Mouse (Mus musculus): ENCODE data around the gene Dab1.

Dab1 gene

DNA sequence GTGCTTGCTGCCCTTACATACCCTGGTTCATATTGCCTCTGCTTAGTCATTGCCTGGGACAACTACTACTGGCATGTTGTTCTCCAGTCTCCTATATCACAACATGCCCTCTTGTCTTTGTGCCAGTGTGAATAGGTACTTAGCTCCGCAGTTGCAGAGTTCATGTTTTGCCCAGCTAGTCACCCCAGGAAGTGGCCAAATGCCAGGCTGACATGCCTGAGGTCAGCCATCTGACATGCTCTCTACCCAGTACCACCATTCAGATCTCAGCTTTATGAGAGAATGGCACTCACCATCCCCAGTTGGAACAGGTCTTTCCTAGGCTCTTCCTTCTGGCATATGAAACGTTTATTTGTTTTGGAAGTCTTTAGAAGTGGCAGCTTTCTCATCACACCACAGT, 355.4 kb downstream of the Dab1 start:
- no peak for DNase-seq (ENCODE audit: low spot score in 2 of 2)

DNA sequence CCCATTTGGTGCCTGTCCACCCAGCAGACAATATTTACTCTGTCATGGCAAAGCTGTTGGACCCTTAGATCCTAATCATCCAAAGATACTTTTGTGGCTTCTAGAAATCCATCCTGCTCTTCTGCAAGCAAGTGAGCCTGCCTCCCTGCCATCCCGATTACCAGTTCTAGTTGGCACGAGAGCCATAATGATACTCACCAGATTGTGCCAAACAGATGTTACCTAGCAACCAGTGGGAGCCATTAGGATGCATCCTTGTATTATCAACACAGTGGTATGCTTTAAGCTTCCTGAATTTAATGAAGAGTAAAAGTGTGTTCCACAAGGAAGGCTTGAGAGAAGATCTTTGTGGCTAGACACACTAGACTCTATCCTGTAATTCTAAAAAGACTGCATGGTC, 355.8 kb downstream of the Dab1 start:
- no peak for DNase-seq (ENCODE audit: low spot score in 2 of 2)

DNA sequence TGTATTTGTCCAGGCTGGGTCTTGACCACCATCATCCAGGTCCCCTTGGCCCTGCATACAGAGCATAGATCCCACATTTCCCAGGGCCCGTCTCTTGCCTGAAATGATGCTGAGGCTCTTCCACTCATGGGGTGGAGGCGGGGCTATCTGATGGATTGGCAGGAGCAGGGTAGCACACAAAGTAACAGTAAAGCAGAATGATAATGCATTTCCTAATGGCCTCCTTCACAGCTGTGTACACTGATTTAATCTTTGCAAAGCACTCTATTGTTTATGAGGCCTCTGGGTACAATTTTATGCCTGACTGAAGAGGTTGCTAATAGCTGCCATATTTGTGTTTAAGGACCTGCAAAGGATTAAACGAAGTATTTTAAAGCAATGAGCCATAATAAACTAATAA, 374.7 kb downstream of the Dab1 start:
- DNase-seq (ENCODE audit: low spot score in 2 of 2) = no peak

DNA sequence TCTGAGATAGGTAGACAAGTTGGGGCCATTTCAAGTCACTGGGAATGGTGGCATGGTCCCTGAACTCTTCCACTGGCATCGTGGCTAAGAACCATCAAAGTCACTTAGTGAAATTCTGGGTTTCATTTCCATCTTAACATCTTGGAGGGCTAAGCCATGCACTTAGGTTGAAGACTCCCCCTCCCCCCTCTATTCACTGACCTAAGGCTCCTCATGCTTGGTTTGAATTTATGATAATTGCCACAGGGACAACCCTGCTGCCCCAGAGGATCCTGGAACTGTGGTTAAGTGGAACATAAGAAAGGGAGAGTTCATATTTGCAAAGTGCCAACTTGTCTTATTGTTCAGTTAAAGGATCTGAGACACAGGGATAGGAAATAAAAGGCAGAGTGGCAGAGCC, 375.2 kb downstream of the Dab1 start:
- no peak for DNase-seq (ENCODE audit: low spot score in 2 of 2)

DNA sequence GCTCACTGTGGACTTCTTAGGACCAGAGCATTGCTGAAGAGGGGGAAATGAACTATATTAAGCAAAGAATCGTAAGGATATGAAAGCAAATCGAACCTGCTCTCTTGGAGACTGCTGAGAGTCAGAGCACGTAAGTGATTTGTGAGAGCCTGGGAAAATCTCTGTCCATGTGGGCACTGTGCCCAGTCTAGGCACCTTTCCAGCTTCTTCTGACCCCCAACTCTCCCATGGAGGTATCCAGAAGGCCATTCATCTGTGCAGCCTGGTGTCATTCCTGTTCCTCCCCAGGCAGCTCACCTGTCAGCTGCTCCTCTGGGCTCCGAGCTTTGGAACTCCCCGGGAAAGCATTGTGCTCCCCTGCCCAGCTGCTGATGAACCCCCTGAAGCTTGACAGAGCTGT, 389.2 kb downstream of the Dab1 start:
- DNase-seq (ENCODE audit: low spot score in 2 of 2) = no peak

DNA sequence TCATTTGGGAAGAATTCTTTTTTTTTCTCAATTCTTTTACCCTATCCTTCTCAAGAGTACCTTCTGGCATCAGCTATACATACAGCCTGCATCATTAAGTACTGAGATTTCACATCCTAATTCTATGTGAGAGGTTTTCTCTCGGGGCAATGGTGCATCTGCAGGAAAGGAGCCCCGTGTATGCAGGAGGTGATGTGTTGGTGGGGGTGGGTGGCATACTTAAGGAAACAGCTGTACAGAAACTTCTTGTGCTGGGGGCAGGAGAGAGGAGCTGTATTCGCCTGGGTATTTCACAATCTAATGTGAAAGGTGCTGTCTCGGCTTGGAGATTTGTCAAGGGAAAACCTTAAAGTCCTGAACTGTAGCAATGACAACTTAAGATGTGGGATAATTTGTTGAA, 392.5 kb downstream of the Dab1 start:
- no peak for DNase-seq (ENCODE audit: low spot score in 2 of 2)

DNA sequence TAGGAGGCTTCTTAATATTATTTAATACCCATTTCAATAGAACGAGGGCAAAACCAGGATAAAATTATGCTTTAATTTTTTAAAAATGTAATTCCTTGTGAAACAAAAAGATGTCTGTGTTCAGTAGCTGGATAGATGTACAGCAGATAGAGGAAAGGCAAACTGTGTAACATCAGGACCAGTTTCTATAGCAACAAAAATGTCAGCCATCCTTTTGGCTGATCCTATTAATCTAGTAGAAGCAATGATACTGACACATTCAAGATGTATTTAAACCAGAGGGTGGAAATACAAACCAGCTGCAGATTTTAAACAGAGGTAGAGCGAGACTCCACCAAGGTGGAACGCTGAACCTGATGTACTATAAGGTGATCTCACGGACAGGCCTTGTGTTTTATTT, 393.0 kb downstream of the Dab1 start:
- DNase-seq (ENCODE audit: low spot score in 2 of 2) = no peak

DNA sequence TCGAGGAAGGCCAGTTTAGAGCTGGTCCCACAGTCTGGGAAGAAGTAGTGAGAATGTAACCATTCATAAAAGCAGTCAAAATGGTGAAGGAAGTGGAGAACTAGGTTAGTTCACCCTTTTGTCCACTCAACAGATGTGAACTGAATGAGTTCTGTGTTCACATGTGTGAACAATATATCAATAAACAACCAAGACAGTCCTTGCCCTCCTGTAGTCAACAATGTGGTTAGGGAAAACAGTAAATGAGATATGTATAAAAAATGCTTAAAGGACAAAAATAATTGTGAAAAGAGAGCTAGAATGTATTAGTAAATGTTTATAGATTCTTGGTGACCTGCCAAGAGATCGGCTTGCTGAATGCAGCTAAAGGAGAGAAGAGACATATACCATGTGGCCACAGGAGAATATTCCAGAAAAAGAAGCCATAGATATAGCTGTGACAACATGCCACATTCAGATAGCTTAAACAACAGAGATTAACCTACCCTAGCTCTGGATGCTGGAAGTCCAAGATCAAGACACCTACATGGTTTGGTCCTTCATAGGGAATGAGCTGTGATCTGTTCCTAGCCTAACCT, 406.0 kb downstream of the Dab1 start:
- DNase-seq (ENCODE audit: low spot score in 2 of 2) = no peak

DNA sequence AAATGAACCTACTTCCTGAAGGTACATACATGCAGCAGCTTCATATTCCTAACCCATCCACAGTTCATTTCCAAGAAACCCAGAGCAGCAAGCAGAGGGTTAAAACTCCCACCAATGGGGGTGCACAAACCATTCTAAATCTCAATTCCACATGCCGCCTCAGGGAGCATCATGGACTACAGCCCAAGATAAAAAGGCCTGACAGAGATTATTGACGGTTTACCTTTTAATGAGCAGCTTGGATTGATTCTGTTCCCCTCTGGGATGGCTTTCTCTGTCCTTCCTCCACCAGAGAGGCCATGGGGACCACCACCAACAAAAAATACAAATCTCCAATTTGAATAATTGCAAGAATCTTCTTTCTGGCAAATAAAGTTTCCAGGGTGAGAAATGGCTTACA, 407.7 kb downstream of the Dab1 start:
- no peak for DNase-seq (ENCODE audit: low spot score in 2 of 2)

- no peak for DNase-seq (ENCODE audit: low spot score in 2 of 2)
Measured at GRCm38 (mm10) chr4:104027239-104027638, 408.1 kb downstream of the Dab1 start.

DNA sequence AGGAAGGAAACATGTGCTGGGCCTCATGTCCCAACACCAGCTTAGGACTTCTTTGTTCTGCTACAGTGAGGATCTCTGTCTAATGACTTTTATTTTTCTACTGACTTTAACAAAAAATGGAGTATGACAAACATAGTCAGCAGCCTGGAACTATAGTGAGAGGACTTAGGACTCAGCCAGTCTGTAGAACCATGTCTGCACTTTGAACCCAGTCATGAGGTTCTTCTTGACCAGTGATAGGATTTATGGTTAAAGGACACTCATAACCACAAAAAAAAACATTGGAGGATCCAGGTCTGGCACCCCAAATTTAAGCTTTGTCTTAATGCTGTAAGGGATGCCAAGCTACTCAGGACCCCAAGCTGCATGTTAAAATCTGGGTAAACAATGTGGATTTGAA, 416.9 kb downstream of the Dab1 start:
- DNase-seq (ENCODE audit: low spot score in 2 of 2) = no peak

DNA sequence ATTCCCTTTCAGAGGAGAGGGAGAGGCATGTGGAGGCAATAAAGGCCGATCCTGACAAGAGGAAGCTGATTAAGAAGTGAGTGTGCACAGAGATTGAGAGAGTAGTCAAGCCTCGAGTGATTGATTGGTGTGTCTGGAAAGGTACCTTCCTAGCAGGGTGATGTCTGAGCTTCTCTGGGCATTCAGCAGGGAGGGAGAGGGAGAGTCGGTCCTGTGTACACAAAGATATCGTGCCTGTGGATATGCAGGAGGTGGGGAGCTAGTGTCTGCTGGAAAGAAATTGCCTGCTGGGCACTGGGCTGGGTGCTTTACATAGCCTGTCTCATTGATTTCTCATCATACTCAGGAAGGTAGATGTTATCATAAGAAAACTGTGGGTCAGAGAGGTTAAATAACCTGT, 420.4 kb downstream of the Dab1 start:
- DNase-seq (ENCODE audit: low spot score in 2 of 2) = no peak

- no peak for DNase-seq (ENCODE audit: low spot score in 2 of 2)
Measured at GRCm38 (mm10) chr4:104043441-104043840, 424.3 kb downstream of the Dab1 start.

- no peak for DNase-seq (ENCODE audit: low spot score in 2 of 2)
Measured at GRCm38 (mm10) chr4:104044634-104045033, 425.5 kb downstream of the Dab1 start.

- DNase-seq (ENCODE audit: low spot score in 2 of 2) = no peak
Measured at GRCm38 (mm10) chr4:104047966-104048804, 429.0 kb downstream of the Dab1 start.

DNA sequence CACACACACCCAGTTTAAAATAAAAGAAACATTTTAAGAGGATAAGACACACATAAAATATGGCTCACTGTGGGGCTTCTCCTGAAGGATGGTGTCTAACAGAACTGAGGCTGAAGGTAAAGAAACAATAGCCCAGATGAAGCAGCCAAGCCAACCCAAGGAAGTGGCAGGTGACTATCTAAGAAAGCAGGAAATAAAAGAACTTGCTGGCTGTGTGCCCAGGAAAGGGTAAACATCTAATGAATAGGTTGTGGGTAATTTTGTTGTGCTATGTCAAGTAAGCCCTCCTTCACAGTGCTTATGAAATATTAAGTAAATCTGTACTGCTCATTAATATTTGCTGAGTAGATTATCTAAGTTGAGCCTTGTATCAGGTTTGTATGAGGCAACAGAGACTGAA, 438.0 kb downstream of the Dab1 start:
- DNase-seq (ENCODE audit: low spot score in 2 of 2) = no peak

GRCm38 (mm10) chr4:104059569-104059968, 440.4 kb downstream of the Dab1 start:
- no peak for DNase-seq (ENCODE audit: low spot score in 2 of 2)

DNA sequence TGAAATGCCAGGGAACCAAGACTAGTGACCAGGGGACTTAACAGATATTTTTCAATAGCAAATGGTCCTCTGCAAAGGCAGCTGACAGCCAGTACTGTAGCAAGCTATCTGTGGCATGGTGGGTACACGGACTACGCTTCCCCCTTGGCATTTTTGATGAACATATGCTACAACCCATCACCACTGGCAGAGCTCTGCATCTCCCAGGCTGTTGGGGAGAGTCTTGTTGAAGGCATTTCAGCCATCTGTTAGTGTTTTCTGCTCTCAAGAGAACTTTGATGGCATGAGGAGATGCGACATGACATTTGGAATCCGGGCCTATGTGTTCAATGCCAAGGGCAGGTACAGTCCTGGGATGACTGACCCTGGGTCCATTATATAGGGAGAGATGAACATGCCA, 443.2 kb downstream of the Dab1 start:
- DNase-seq (ENCODE audit: low spot score in 2 of 2) = no peak

GRCm38 (mm10) chr4:104066901-104067300, 447.7 kb downstream of the Dab1 start:
- DNase-seq (ENCODE audit: low spot score in 2 of 2) = no peak

- no peak for DNase-seq (ENCODE audit: low spot score in 2 of 2)
Measured at GRCm38 (mm10) chr4:104067748-104068147, 448.6 kb downstream of the Dab1 start.

GRCm38 (mm10) chr4:104071296-104071695, 452.1 kb downstream of the Dab1 start:
- DNase-seq (ENCODE audit: low spot score in 2 of 2) = no peak

DNA sequence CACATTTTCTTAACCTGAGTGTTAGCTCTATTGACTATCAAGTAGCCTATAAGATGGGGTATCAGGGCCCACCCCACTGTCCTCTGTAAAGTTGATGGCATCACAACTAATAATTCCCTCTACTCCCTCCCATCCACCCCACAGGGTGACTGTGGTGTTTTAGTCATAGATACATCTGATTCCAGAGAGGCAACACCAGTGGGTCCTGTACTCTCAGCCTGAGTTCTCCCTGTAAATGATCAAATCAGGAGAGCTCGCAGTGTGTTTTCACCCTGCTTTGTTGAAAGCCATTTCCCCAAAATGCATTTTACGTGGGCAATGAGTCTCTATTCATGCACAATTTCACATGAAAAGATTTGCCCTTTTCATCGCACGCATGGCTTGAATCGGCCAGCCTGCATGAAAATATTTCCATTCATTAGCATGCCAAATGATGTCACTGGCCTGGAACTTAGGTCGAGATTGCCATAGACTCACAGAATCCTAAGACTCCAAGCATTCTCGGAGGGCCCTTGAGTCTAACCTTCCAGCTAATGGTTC, 454.8 kb downstream of the Dab1 start:
- DNase-seq (ENCODE audit: low spot score in 2 of 2) = no peak

DNA sequence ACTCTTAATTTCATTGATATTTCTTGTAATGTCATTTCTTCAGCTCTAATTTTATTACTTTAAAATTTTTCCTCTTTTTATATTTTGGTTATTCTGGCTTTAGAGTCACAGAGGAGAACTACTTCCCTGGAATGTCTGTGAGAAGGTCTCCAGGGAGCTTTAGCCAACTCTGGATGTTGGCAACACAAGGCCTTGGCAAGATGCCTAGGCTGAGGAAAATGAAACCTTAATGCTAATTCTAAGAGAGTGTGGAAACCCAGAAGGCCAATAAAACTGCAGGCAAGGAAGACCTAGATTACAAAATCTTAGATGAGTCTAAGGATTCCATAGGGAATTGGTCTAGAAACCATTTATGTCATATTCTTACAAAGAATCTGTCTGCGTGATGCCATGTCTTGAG, 458.6 kb downstream of the Dab1 start:
- no peak for DNase-seq (ENCODE audit: low spot score in 2 of 2)
